Mouse (Mus musculus): ENCODE measurements at regions not wholly inside any gene's neighbourhood (a gene's known extent, or its start where the extent isn't known, plus 50 kb on each side); places are given as distances from the start of the nearest gene placed in this dataset.
"Not testable (repeated sequence)": the region's sequence is repeated elsewhere in the genome, so short reads cannot be mapped to it uniquely, and the experiment has no call there.

DNA sequence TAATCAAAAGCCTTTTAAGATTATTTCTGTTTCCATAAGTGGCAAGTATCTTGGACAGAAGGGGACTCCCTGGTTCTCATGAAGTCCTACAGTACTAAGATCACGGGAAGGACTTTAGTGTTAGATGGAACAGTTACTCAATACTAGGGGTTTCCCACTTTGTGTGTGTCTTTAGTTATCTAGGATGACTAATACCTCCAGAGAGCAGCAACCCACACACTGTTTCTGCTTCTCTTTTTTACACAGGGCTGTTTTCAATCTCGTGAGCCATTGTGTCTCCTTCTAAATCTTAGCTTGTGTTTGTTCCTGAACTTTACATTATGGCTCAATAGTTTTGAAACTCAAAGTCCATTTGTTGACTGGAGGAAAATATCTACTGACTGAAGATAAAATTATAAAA lies 496.5 kb upstream of the Impg1 start:
- no peak for DNase-seq (ENCODE audit: low read depth, low spot score)

DNA sequence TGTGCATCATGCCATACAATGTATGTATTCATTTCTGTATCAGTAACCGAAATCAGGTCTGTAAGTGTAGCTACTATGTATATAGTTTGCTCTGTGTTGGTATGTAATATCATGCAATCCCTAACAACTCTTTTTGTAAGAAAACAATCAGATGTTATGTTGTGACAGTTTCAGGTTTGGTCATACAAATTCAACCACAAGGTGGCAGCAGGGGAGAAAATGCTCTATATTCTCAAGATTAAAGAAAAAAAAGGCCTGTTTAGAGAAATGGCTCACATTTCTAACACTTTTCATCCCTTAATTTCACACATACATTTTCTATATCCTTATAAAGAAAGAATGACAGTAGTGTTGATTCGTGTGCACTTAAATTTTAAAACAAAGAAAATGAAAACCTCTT lies 477.7 kb upstream of the Impg1 start:
- peak; percentile 3 for DNase-seq (ENCODE audit: low read depth, low spot score)

DNA sequence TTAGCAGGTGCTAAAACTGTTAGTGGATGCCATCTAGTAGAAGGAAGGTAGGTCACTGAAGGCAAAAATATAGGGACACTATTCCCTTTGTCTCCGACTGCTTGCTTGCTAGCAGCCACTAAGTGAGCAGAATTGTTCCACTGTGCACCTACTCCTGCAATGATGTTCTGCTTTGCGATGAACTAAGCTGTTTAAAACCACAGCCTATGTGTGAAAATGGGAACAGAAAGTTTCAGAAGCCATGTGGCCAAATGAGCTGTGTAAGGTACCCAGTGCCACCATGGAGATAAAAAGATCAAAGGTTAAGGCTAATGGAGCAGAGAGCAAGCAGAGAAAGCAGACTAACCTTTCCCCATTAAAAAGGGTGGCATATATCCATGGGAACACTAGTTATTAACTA lies 476.1 kb upstream of the Impg1 start:
- DNase-seq (ENCODE audit: low read depth, low spot score), result no peak

DNA sequence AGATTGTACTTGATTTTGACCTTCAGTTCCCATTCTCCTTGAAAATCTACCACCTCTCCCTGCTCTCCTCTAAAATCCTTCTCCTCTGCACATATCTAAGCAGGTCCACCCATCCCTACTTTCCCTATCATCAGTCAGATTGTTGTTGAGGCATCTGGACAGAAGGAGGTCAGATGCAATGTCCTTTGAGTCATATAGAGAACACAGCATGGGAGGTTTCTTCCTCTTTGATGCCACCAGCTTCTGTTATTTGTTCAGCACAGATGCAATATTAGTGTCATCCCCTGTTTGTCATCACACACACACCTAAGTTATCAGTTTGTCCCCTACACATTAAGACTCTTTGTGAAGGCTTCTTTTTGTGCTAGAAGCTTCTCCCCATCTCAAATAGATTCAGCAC lies 473.0 kb upstream of the Impg1 start:
- no peak for DNase-seq (ENCODE audit: low read depth, low spot score)

DNA sequence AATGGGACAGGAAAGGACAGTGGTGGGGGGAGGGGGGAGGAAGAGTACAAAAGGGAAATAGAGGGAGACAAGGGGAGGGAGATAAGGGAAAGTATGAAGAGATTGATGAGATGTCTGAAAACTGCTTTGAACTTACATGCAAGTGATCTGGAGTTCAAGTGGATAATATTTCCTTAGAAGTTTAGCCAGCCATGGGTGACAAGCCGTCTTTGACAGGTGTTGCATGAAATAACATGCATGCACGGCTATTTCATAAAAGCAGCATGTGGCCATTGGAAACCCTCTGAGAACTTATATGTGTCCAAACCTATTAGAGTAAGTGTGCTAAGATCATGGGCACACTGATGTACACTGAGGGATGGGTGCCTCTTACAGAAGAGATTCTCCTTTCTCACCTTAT lies 465.3 kb upstream of the Impg1 start:
- no peak for DNase-seq (ENCODE audit: low read depth, low spot score)

DNA sequence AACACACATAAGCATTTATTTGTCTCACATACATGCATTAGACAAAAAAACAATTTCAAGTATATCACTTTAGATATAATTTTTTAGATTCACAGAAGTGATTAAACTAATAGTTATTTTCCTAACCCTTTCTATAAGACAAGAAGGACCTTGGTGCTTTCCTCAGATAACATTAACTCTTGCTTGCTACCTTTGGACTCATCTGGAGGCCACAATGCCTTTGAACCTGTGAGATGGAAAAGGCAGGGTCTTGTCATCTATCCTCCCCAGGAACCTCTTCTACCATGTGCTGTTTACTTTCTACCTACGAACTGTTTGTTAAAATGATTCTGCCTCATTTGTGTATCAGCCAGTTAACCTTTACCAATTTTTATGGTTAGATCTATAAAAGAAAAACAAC lies 455.0 kb upstream of the Impg1 start:
- DNase-seq (ENCODE audit: low read depth, low spot score), result no peak

DNA sequence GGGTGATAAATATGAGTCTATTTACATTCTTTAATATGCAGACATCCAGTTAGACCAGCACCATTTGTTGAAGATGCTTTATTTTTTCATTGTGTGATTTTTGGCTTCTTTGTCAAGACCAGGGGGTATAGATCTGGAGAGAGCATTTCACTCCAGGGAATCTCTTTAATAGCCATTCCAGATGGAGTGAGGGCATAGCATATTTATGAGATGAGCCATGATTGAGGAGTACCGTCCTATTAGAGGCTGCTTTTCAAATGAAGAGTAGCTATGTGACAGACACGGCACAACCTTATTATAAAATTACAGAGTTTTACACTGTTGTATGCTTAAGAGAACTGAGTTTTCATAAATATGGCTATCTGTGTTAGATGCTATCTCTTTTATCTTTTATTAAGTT lies 448.6 kb upstream of the Impg1 start:
- DNase-seq (ENCODE audit: low read depth, low spot score), result no peak

DNA sequence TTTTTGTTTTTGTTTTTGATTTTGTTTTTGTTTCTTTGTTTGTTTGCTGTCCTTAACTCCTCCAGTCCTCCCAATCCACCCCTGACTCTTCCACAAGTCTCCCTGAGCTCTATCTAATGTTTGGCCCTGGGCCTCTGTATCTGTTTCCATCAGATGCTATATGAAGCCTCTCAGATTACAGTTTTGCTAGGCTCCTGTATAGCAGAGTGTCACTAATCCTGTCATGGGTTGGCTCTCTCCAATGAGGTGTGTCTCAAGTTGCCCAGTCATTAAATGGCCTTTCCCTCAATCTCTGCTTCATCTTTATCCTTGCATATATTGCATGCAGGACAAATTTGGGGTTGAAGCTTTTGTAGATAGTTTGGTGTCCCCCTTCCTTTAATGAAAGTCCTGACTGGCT lies 446.9 kb upstream of the Impg1 start:
- DNase-seq (ENCODE audit: low read depth, low spot score), result no peak

DNA sequence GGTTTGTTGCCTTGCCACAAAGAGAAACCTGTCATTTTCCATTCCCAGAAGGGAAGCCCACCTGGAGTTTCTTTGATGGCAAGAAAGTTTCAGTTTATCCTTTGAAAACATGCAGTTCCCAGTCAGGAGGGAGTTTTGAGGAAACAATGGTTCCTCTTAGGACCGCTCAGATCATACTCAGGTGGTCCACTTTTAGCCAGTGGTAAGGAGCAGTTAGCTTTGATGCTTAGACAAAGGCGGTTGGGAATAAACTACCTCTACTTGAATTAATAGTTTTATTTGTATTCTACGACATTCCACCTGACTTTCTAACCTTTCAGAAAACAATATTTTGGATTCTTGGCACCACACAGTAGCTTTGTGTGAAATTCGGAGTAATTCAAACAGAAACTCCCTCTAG lies 401.5 kb upstream of the Impg1 start:
- no peak for DNase-seq (ENCODE audit: low read depth, low spot score)

DNA sequence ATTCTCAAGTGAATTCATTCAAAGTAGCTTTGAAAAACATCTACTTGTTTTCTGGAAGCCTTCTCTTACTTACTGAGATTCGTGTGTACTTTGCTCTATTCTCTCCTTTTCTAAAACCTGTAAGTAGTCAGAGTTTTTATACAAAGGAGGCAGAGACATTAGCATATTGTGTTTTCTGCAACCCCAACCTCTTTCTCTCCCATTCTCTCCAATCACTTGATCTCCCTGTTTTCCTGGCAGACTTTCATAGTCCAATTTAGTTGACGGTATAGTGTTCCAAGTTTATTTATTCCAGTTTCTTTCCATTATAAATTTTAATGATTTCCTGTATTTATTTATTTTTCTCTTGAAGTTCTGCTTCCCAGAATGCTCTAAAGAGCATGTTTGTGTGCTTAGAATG lies 393.7 kb upstream of the Impg1 start:
- no peak for DNase-seq (ENCODE audit: low read depth, low spot score)

DNA sequence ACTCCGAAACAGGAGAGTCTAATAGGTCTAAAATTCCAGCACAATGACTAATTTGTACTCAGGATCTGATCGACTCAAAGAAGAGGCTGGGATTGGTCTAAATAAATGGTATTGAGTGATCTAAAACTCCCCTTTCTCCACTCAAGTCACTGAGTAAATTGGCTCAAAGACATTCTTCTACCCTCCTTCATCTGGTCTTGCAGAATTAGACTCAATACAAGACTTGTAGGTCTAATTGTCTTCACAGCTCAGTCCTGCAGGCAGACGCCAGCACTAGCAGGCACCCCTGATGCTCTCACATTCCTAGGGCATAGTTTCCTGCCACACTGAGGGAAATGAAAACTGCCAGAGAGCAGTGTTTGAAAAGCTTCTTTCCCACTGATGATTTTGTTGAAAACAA lies 382.9 kb upstream of the Impg1 start:
- no peak for DNase-seq (ENCODE audit: low read depth, low spot score)

DNA sequence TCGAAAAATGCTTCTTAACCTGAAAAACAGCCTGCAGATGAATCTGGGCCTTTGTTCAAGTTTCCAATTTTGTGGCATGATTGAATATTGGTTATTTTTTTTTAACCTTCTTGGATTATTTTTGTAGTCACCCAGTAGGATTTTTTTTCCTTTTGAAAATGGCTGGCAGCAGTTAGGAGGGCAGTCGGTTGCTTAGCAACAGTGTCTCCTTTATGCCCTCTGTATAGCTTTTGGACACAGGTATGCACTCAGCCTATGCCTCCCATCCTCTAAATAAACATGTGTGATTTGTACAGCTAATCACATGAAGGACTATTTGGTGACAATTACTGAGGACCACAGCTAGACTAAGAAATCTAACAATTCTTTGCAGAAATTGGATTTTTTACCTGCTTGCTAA lies 367.5 kb upstream of the Impg1 start:
- no peak for DNase-seq (ENCODE audit: low read depth, low spot score)

DNA sequence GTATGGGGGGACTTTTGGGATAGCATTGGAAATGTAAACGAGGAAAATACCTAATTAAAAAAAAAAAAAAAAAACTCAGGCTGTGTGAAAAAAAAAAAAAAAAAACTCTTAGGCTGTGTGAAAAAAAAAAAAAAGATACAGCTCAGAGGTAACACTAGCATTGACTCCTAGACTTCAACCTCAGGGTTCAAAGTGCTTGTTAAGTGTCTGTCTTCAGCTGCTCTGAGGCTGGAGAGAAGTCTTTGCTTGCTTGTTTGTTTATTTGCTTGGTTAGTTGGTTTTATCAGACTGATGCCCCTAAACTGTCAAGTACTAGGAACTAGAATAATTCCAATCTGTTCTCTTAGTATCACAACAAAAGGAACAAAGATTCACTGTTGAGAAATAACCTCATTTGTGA lies 360.1 kb upstream of the Impg1 start:
- no peak for DNase-seq (ENCODE audit: low read depth, low spot score)

DNA sequence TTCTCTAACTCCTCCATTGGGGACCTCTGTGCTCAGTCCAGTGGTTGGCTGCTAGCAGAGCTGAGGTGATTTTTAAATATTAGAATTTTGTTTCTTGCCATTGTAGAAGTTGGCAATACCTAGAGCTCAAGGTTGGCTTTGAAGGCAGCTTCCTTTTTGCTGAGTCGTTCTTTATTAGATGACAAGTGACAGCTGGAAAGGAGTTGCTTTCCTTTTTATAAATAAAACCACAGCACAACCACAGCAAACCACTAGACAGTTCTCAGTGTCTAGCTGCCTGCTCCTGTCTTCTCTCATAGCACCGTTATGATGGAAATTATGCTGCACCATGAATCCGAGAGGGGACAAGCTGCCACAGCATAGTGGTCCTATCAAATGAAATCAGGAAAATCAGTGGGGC lies 354.8 kb upstream of the Impg1 start:
- DNase-seq (ENCODE audit: low read depth, low spot score), result no peak

DNA sequence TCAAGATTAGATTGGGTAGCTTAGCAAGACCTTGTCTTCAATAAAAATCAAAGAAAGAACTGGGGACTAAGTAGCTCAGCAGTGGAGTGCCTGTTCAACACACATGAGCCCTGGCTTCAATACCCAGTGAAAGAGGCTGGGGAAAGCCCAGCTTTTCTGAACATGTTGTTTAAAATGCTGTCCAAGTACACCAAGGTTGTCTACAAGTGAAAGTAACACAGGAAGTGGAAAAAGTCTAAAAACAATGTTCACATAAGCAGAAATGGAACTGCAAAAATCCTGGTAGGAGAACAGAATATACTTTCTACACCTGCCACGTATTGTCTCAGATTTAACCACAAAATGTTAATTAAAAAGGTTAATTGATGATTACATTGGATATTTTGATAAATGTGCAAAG lies 353.8 kb upstream of the Impg1 start:
- peak; percentile 3 for DNase-seq (ENCODE audit: low read depth, low spot score)

DNA sequence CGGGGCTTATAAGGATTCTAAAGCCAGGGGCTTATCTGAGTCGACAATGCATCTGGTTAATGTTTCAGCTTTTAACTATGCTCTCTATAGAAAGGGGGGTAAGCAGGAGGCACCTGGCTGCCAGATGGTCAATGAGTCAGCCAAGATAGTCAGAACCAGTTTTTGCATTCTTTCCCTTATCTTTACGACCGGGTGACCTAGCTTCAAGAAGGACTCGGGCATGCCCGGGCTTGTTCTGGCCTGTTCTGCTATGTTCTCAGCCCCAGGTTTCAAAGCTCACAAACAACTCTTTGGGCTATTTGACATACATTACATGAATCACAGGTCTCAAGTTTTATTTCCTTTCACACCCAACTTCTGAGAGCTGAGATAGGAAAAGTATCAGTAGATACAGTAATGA lies 348.6 kb upstream of the Impg1 start:
- DNase-seq (ENCODE audit: low read depth, low spot score), result not testable (repeated sequence)

DNA sequence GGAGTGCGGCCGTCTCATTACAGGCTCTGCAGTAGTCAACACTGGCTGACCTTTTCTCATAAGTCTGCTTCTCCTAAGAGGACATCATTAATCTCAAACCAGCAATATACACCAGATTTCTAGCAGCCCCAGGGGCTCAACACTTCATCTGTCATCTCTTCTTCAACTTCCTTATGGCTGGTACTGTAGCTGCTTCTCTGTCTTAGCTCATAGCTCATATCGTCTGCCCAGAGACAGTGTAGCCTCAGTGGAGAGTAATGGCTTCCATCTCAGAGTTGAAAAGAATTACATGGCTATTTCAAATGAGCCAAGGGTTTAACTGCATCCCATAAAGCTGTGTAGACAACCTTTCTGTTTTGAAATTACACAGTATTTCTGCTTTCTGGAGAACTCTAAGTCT lies 326.2 kb upstream of the Impg1 start:
- no peak for DNase-seq (ENCODE audit: low read depth, low spot score)

DNA sequence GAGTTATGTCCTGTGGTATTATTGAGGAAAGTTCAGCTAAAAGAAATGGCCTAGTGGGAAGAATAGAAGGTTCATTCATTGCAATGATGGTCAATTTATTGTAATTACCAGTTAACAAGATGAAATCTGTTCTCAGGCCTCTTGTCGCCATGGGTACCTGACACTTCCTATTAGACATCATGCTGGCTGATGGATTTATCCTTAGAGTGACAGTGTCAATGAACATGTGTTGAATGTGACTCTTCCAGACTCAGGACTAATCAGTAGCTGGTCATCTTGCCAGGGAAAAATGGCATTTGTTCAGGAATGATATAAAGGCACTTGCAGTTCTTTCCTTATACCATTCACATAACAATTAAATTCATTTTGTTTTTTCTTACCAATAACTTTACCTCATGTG lies 309.3 kb upstream of the Impg1 start:
- DNase-seq (ENCODE audit: low read depth, low spot score), result no peak

DNA sequence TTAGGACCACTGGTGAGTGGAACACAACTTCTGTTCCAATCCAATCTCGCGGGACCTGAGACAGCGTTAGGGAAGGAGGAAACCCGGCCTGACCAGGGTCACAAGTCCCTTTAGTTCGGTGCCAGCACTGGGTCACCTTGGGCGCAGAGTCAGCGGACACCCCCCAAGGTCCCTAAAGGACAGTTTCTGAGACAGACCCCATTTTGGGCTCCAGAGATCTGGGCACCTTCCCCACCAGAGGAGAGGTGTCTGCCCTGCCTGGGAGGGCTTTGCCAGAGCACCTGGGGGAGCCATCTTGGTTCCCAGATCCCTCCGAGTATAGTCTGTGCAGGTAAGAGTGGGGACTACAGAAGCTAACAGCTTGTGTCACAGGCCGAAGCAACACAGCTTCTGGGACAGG lies 270.5 kb upstream of the Impg1 start:
- DNase-seq (ENCODE audit: low read depth, low spot score), result not testable (repeated sequence)

DNA sequence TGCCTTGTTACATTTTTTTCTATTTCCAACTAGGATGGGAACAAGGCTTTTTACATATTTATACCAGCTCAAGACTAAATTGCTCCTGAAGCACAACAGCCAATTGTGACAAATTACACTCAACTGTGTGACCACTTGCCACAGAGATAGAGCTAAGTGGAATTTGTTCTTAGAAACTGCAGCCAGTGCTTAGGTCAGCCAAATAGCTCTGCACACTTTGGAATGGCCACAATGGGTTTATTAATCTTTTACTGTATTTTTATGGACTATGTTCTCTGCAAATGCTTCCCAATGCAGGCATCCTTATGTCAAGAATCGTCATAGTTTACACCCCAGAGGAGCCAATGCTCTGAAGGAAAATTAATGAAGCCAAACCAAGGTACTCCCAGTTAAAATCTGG lies 267.7 kb upstream of the Impg1 start:
- DNase-seq (ENCODE audit: low read depth, low spot score), result no peak

DNA sequence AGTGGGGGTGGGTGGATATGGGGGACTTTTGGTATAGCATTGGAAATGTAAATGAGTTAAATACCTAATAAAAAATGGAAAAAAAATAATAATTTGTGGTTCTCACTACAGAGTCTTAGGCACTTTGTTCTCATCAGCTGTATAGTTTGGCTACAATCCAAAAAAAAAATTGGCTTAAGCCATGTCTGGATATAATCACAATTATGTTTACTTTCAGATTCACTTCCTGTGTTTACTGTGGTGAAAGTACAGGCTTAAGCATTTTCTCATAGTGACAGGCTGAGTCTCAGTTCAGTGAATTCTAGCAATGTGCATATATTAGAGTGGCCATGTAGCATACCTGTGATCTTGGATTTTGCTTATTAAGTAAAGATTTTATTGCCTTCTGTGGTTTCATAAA lies 258.4 kb upstream of the Impg1 start:
- DNase-seq (ENCODE audit: low read depth, low spot score), result no peak

DNA sequence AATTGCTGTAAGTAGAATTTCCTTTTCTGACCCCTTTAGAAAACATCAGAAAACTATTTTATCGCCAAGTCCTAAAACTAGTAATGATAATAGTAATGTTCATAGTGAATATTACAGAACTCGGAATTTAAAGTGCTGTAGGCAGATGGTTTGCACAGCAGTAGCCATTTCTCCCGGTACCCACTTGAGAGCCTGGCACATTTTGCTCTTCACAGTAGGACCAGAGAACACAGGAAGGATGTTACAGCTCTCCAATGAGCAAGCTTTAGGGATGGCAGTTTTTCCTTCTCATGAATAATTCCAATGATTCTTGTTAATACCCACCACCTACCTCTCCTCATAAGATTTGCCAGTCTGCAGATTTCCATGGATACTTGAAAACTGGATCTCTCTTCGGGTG lies 253.2 kb upstream of the Impg1 start:
- no peak for DNase-seq (ENCODE audit: low read depth, low spot score)

DNA sequence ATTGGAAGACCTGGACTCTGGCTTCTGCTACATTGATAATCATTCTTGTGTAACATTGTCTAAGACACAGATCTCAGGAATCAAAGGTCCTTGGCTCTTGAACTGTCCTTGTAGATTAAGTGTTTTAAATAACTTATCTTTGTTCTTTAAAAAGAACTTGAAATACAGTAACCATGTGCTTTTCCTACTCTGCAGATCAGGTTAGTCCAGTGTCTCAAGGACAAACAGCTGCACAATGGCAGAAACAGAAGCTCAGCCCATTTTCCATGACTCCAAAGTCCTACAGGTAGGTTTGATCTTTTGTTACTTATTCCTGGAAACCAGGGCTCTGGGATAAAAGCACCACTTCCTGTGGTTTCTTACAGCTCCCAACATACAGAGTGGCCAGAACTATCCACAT lies 244.5 kb upstream of the Impg1 start:
- DNase-seq (ENCODE audit: low read depth, low spot score), result no peak

DNA sequence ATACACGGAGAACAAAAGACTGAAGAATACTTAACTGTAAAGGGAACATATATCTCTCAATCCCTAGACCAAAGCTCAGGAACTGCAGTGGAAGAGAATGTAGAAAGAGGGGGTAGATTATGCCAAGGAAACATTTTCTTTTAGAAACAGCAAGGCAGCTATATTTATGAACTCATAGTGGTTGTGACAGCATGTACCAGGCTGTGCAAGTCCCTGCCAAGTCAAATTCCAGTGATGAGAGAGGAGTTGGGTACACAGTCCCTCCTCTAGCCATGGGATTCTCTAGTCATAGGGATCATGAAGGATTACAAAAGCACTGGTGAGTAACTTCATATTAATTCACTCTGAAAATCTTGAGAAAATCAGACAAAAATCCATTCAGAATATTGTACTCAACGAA lies 240.0 kb upstream of the Impg1 start:
- DNase-seq (ENCODE audit: low read depth, low spot score), result no peak

DNA sequence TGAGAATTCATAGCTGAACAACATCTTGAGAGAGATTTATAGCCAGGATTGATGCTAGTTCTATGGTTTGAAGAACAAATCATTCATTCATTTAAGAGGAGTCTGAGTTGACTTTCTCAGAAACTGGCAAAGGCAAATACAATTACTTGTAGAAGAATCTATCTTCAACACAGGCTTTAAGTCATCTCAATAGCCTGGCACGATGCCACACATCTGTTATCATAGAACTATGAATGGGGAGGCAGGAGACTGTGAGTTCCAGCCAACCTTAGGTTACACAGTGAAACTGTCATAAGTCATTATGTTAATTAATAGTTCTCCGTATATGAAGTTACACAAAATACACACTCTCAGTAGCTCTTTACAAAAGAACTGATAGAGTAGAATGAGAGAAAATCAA lies 231.9 kb upstream of the Impg1 start:
- DNase-seq (ENCODE audit: low read depth, low spot score), result no peak
